Mouse (Mus musculus) A20 (cell line): ENCODE measurements around the gene Hlcs.
"Not testable (repeated sequence)": the region's sequence is repeated elsewhere in the genome, so short reads cannot be mapped to it uniquely, and the experiment has no call there.

Experiments used
- DNase-seq: peaks from one replicate; pipeline ENCODE4 v3.0.0-alpha.2; 2011; ENCODE audit warnings: low read depth, low spot score

Gene Hlcs

GRCm38 (mm10) chr16:94313229-94314030 lies at the start of gene Hlcs:
TSS of gene Hlcs (minus strand) at chr16:94313571.
- DNase-seq: peak; percentile 99

- no peak for DNase-seq
These were observed 49.0 kb upstream of the Hlcs start for GRCm38 (mm10) chr16:94362174-94362873.

GRCm38 (mm10) chr16:94360578-94361350 lies 47.4 kb upstream of the Hlcs start:
- DNase-seq: no peak

- DNase-seq: no peak
These were observed 44.7 kb upstream of the Hlcs start for GRCm38 (mm10) chr16:94358091-94358490.

- DNase-seq: no peak
These were observed 43.6 kb upstream of the Hlcs start for GRCm38 (mm10) chr16:94356776-94357494.

- DNase-seq: no peak
These were observed 42.7 kb upstream of the Hlcs start for GRCm38 (mm10) chr16:94356046-94356445.

GRCm38 (mm10) chr16:94354450-94354849 lies 41.1 kb upstream of the Hlcs start:
- DNase-seq: peak; percentile 79

GRCm38 (mm10) chr16:94350287-94350677 lies 36.9 kb upstream of the Hlcs start:
- no peak for DNase-seq

GRCm38 (mm10) chr16:94349588-94350286 lies 36.4 kb upstream of the Hlcs start:
- no peak for DNase-seq

GRCm38 (mm10) chr16:94348779-94349178 lies 35.4 kb upstream of the Hlcs start:
- no peak for DNase-seq

GRCm38 (mm10) chr16:94347080-94347731 lies 33.8 kb upstream of the Hlcs start:
- DNase-seq: no peak

GRCm38 (mm10) chr16:94345733-94346132 lies 32.4 kb upstream of the Hlcs start:
- no peak for DNase-seq

GRCm38 (mm10) chr16:94339164-94340160 lies 26.1 kb upstream of the Hlcs start:
- DNase-seq: not testable (repeated sequence)

GRCm38 (mm10) chr16:94335656-94336055 lies 22.3 kb upstream of the Hlcs start:
- DNase-seq: no peak

- DNase-seq: peak; percentile 78
These were observed 18.5 kb upstream of the Hlcs start for GRCm38 (mm10) chr16:94331886-94332252.

GRCm38 (mm10) chr16:94331233-94331885 lies 18.0 kb upstream of the Hlcs start:
- DNase-seq: no peak

GRCm38 (mm10) chr16:94330429-94330828 lies 17.1 kb upstream of the Hlcs start:
- no peak for DNase-seq
